Mouse (Mus musculus) spleen, adult 2 months (tissue): ENCODE data around the gene D17H6S53E.

ENCODE experiments used
- CTCF ChIP-seq: fragments of 200-500 bp; IDR thresholded peaks from 2 replicates; pipeline ENCODE4 v1.5.1; 2011; ENCODE audit warnings: mild to moderate bottlenecking, inconsistent platforms; ENCODE audit not compliant: insufficient read depth, insufficient read length, insufficient replicate concordance; ENCODE audit errors: extremely low read depth
- POLR2A ChIP-seq: fragments of 200-500 bp; IDR thresholded peaks from 2 replicates; pipeline ENCODE4 v1.6.1; 2011; ENCODE audit warnings: low read depth, low read length, inconsistent platforms

DNA sequence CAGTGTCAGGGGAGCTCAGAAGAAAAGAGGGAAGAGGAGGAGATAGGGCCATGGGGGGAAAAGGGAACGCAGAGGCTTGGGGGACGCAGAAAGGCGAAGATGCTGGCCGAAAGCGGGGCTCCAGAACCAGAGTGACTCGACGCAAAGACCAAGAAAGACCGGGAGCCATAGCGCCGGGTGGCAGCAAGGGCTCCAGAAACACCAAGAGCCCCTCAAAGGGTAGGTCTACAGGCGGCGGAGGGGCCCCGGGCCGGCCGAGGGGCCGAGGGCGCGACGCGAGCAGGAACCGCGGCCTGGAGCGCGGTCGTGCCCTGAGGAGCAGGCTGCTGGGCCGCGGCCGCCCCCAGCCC, 38.0 kb downstream of the D17H6S53E start:
- TF ChIP-seq POLR2A: no peak
- no peak for TF ChIP-seq CTCF
